Mouse (Mus musculus) WW6 (cell line): ENCODE measurements at regions not wholly inside any gene's neighbourhood (a gene's known extent, or its start where the extent isn't known, plus 50 kb on each side); places are given as distances from the start of the nearest gene placed in this dataset.
"Not testable (repeated sequence)": the region's sequence is repeated elsewhere in the genome, so short reads cannot be mapped to it uniquely, and the experiment has no call there.

Source experiments
- DNase-seq: peaks from one replicate; pipeline ENCODE4 v3.0.0-alpha.2; 2013; ENCODE audit warnings: low read depth, low spot score

DNA sequence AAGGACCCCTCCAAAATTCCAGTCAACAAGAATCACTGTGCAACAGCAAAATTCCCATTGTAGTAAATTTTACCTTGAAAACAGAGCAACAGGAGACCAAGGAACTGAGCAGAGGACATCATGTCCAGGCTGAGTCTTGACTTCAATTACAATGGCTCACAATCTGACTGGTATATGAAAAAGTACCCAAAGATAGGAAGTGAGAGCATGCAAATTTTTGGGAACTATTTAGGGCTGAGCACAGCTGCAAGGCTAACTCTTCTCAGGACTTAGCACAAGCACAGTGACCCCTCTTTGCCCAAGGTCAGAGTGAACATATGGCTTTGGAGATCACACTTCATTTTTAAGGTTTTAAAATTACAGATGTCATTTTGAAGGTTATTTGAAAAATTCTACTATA is 1096.7 kb upstream of the Tacstd2 start:
- DNase-seq = not testable (repeated sequence)

- no peak for DNase-seq
Measured at GRCm38 (mm10) chr6:68631787-68632186, 1096.2 kb upstream of the Tacstd2 start.

DNA sequence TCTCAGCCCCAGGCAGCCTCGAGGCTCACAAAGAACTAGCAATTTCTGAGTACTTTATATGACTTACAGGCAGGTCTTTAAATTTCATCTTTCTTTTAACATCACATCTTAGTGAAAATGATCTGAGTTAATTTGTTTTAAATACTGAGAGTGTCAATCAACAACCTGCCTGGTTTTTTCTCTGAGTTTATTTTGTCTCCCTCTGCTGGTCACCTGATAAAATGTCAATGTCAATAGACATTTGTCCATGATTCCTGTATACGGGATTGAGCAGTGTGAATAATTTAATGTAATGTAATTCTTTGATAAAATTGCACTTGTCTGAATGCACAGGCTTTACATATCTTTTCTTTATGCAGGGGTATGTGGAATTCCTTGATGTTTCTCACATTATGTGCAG is 1070.4 kb upstream of the Tacstd2 start:
- DNase-seq = no peak
